Mouse (Mus musculus): ENCODE results near the gene Actr2.
A peak's percentile ranks its signal among the peaks of the same experiment; 100 is the strongest.
"Not testable (repeated sequence)": the region's sequence is repeated elsewhere in the genome, so short reads cannot be mapped to it uniquely, and the experiment has no call there.

Gene Actr2

GRCm38 (mm10) chr11:20112741-20113480 is at the start of gene Actr2:
Gene Actr2, minus strand, starts transcription at chr11:20112913.
- peak; percentile 98 for DNase-seq

DNA sequence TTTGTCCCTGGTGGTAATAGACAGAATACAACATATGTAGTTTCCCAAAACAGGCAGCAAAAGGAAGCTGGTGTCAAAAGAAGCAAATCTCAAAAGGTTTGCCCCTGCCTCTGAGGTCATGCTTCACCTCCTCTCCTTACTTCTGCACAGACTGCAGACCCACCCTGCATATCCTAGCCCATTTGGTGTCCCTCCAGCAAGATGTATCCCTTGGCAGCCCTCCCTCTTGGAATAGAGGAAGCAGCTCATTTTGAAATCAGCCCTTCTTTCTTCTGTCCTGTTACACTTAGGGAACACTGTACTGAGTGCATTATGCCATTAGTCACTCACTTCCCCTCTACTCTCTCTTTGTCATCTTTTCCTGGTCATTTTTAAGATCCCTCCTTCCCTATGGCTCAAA is 46.2 kb upstream of the Actr2 start:
- DNase-seq: no peak

DNA sequence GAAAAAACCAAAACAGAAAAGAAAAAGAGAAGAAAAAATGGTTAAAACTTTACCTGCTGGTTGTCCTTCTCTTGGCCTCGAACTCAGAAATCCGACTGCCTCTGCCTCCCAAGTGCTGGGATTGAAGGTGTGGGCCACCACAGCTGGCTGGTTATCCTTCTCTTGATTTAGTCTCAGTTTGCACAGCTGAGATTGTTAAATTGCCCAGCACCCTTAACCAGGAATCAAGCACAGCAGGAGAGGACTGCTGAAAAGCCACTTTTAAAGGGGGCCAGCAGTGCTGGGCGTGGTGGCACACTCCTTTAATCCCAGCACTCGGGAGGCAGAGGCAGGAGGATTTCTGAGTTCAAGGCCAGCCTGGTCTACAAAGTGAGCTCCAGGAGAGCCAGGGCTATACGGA is 40.8 kb upstream of the Actr2 start:
- not testable (repeated sequence) for DNase-seq

GRCm38 (mm10) chr11:20152107-20152901 is 39.6 kb upstream of the Actr2 start:
- no peak for DNase-seq

DNA sequence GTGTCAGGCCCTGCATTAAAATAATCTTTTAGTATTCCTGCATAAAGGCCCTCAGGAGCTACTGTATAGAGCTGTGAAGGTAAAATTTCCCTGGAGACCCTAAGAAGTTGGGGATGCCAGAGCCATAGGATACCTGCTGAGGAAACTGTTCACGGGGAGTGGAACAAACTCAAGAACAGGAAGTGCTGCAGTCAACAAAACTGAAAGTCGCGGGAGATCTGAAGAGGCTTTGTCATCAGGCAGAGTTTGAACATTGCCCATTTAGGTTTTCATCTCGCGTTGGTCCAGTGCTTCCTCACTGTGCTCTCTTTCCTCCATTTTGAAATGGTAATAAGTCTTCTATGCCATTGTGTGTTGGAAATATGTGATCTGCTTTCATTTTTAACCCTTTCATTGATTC is 38.6 kb upstream of the Actr2 start:
- no peak for DNase-seq

GRCm38 (mm10) chr11:20149936-20150335 is 37.2 kb upstream of the Actr2 start:
- no peak for DNase-seq

DNA sequence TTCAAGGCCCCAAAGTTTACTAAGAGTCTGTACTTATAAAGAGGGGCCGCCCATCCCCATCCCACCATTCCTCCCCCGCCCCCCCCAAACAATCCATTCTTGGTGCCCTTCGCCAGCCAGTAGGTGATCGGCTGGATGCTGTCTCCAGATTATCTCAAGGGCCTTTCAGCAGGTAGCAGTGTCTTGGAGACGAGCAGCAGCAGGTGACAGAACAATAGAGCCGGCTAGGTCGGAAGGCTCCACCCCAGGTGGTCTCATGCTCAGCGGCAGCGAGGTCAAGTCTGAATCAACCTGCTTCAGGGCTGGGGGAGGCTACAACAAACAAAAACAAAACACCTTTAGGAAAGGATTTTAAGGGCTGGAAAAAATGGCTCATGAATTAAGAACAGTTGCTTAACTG is 32.7 kb upstream of the Actr2 start:
- no peak for DNase-seq

DNA sequence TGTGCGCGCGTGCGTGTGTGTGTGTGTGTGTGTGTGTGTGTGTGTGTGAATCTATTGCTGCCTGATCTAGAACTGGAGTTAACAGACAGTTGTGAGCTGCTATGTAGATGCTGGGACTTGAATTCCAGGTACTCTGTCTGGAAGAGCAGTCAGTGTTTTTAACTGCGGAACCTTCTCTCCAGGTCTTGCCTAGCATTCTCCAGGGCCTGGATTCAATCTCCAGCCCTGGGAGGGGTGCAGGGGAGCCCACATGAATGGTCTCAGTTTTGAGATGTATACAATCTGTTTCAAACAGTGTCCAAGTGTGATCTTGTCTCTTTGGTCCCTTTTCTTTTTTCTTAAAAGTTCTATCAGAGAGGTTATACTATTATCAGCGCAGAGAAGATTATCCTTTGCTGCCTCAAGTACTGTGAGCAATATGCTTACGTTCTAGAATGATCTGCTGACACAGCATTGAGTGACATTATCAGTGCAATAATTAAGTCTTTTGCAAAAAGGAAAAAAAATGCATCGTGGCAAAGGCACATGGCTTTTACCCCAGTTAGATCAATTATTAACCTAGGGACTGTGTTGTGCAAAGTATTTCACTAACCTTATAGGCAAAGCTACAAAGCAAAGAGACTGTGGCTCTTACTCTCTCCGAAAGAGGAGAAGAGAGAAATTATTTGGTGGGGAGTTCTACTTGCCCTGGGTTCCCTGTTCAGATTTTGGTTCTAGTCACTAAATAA is 32.0 kb upstream of the Actr2 start:
- no peak for DNase-seq

GRCm38 (mm10) chr11:20143687-20144086 is 31.0 kb upstream of the Actr2 start:
- DNase-seq: not testable (repeated sequence)

- no peak for DNase-seq
Observed at GRCm38 (mm10) chr11:20142516-20142915, 29.8 kb upstream of the Actr2 start.

GRCm38 (mm10) chr11:20140286-20140685 is 27.6 kb upstream of the Actr2 start:
- no peak for DNase-seq

DNA sequence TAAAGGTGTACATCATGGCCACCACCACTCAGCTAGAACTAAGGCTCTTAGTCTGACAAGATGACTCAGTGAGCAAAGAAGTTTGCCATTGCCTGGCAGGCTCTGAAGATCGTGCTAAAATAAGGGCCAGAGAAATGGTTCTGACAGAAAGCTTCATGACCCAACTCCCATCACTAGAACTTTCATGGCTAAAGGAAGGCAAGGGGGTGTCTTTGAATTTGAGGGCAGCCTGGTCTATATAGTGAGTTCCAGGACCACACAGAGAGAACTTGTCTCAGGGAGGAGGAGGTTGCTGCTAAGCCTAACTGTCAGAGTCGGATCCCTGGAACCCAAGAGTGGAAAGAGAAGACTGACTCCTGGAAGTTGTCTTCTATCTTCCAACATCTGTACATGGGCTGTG is 27.0 kb upstream of the Actr2 start:
- no peak for DNase-seq

- DNase-seq: no peak
Observed at GRCm38 (mm10) chr11:20138498-20139208, 25.9 kb upstream of the Actr2 start.

DNA sequence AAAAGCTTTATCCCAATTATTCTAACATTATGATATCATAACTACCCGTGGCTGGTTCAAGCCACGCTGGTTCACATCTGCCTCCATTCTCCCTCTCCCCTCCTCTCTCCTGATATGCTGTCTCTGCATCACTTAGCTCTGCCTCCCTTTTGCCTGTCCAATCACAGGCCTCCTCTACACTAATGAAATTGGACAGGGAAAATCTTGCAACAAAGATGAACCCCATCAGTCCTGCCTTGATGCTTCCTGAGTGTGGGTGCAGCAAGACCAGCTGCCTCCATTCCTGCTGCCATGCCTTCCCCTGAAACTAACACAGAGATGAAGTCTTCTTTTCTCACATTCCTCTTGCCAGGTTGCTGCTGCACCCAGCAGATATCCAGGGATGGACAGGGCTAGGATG is 25.2 kb upstream of the Actr2 start:
- no peak for DNase-seq

DNA sequence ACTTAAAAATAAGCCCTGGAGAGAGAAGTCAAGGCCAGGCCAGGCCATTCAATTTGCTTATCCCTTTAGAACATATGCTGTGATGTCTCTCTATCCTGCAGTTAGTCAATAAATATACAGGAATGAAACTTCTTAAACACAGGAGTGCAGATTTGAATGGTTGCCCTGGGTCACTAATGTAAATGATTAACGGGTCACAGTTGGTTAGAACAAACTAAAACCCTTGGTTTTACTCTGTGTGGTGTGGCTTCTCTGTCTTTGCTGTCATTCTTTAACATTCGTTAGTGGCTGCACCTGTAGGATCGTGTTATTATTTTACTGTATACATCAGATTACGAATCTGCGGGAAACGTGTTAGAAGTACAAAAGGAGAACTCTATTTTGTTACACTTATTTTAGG is 23.6 kb upstream of the Actr2 start:
- DNase-seq: no peak

- not testable (repeated sequence) for DNase-seq
Observed at GRCm38 (mm10) chr11:20134869-20135268, 22.2 kb upstream of the Actr2 start.

DNA sequence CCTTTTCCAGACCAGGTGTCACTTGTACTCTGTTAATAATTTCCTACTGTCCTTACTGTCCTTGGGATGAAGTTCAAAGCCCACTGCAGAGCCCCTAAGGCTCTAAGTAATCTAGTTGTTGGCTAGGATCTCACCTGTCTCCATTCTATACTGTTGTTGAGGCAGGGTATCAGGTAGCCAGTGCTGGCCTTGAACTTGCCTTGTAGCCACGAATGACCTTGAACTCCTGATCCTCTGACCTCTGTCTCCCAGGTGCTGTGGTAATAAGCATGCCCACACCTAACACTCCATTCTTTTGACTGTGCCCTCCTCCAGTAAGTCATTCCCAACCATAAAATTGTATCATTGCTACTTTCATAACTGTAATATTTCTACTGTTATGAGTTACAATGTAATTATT is 21.0 kb upstream of the Actr2 start:
- DNase-seq: no peak

GRCm38 (mm10) chr11:20132955-20133562 is 20.3 kb upstream of the Actr2 start:
- DNase-seq: peak; percentile 70

DNA sequence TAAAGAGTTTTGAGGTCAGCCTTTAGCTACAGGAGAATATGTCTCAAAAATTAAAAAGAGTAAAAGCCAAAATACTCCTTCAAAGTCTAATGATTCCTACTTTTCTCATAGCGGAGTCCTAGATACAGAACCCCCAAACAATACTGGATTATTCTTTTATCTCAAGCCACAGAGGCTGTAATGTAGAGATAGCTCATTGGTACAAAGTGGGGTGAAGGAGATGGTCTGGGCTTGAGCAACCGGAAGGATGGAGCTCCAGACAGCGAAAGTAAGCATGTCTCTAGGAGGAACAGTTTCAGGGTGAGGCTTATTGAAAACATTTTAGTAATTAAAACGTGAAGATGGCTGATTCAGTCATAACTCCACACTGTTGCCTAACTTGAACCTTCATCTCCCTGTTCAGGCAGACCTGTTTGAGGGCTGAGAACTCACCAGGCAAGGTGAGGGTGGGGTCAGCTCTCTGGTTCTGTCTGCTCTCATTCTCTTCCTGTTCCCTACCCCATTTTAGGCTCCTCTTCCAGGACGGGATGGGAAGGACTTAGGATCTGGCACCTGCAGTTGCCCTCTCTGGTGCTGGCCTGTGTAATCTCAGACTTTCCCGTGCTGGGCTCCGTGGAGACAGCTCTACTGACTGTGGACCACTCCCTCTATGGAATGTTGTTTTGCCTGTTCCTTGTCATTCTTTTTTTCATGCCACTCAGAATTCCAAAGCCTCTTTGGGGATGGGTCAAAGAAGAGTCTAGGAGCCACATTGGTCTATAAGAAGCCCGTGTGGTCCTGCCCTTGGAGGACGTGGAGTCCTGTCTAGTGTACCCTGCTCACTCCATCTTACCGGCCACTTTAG is 14.2 kb upstream of the Actr2 start:
- DNase-seq: no peak

- no peak for DNase-seq
Observed at GRCm38 (mm10) chr11:20125423-20125822, 12.7 kb upstream of the Actr2 start.

DNA sequence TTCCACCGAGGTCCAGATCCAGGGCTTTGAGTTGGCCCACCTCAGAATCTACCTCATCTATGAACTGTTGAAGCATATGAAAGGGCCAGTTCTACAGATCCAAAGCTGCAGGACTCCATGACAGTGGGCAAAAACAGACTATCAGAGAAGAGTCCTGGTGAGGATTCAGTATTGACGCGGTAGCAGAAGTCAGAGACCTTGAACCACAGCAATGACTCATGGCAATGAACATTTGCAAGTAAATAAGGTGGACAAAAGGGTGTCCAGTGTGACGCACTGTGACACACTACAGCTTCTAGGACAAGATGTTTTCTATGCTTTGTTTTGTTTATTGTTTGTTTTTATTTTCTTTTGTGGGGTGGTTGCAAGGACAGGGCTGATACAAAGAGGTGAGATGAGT is 4.0 kb upstream of the Actr2 start:
- DNase-seq: no peak
